Mouse (Mus musculus) megakaryocyte, embryonic 14.5 days (primary cell): ENCODE measurements around the gene Repin1. TPM values are rescaled to one million over a fixed set of nuclear protein-coding genes. Genes with fewer than 3 reads are reported as not detected.

ENCODE experiments used
- H3K27me3 ChIP-seq: replicated peaks from 2 replicates; pipeline ENCODE3; 2012; ENCODE audit warnings: inconsistent platforms
- H3K36me3 ChIP-seq: replicated peaks from 2 replicates; pipeline ENCODE3; 2012; ENCODE audit warnings: low read length, inconsistent platforms, mixed read lengths
- H3K4me1 ChIP-seq: 2 replicates; pipeline ENCODE4 v1.6.1; 2012; ENCODE audit warnings: inconsistent platforms
- H3K4me3 ChIP-seq: replicated peaks from 2 replicates; pipeline ENCODE3; 2012; ENCODE audit warnings: moderate library complexity, mild to moderate bottlenecking, inconsistent platforms
- H3K9me3 ChIP-seq: 2 replicates; pipeline ENCODE4 v1.6.1; 2012; ENCODE audit warnings: inconsistent platforms
- FLI1 ChIP-seq: IDR thresholded peaks from 2 replicates; pipeline ENCODE4 v1.6.1; 2012; ENCODE audit warnings: low read length, inconsistent platforms, mixed read lengths
- GATA1 ChIP-seq: IDR thresholded peaks from 3 replicates; pipeline ENCODE4 v1.6.1; 2012; ENCODE audit warnings: mixed read lengths, low read length, inconsistent platforms, borderline replicate concordance
- polyA plus RNA-seq: library from polyadenylated mRNA; stranded (reverse); fragments of >175 nt; gene quantifications from 2 replicates; pipeline ENCODE4 v1.2.3, GENCODE M21; 2012; ENCODE audit warnings: low replicate concordance; ENCODE audit not compliant: insufficient read depth

Gene Repin1
- polyA plus RNA-seq, 1 experiment, result 72.0 TPM

DNA sequence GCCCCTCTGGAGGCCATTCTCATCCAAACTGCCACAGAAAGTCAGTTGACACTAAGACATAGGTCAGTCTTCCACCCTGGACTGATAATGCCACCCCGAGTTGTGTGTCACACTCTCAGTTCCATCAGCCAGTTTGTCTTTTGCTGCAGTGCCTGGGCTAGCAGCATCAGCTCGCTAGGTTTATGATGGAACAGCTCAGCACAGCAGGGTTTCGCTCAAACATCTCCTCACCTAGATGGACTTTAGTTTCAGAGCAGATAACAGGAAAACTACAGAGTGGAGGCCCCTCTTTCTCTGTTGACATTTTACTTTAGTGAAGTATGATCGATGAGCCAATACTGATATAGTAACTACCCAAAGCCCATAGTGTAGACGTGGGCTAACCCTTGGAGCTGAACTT, 21.1 kb downstream of the Repin1 start:
- Histone ChIP-seq H3K27me3 (no peaks in the 10 kb centered on the region), H3K36me3 (peaks cover 92% of the 10 kb centered on the region), H3K9me3 (peaks cover 5% of the 10 kb centered on the region), H3K4me1 (peaks cover 16% of the 10 kb centered on the region), H3K4me3 (no peak overlapping the region)
- no peak for TF ChIP-seq GATA1
- no peak for TF ChIP-seq FLI1

GRCm38 (mm10) chr6:48620031-48620430, 26.3 kb downstream of the Repin1 start:
- H3K36me3 ChIP-seq, result peaks cover 78% of the 10 kb centered on the region
- H3K4me3 ChIP-seq, result no peak overlapping the region
- peaks cover 26% of the 10 kb centered on the region; the same call in 1 of the 2 replicates for H3K4me1 ChIP-seq
- peaks cover 11% of the 10 kb centered on the region for H3K9me3 ChIP-seq
- TF ChIP-seq FLI1 (no peak), GATA1 (no peak)
- H3K27me3 ChIP-seq, result no peaks in the 10 kb centered on the region

- H3K27me3 ChIP-seq, result peaks cover 17% of the 10 kb centered on the region
- peaks cover 11% of the 10 kb centered on the region for H3K9me3 ChIP-seq
- peaks cover 37% of the 10 kb centered on the region for H3K4me1 ChIP-seq
- H3K36me3 ChIP-seq, result peaks cover 59% of the 10 kb centered on the region
- peak overlapping the region; percentile 85 for H3K4me3 ChIP-seq
Measured at GRCm38 (mm10) chr6:48622186-48622843, 28.6 kb downstream of the Repin1 start.

DNA sequence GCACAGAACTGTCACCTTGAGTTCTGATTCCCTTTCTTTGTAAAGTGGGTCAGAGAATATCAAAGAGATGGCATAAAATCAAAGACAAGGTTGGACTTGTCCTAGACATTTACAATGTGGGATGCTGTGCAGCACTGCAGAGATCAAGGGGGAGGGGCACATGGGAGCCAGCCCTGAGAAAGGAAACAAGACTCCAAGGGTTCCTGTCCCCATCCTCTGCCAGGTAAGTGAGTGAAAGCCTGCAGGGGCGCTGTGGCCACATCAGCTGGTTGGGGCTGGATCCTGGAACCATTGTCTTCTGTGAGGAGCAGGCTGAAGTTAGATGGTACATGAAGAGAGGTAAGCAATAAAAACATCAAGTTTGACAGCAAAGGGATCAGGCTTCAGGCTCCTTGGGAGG, 29.8 kb downstream of the Repin1 start:
- Histone ChIP-seq H3K9me3 (peaks cover 11% of the 10 kb centered on the region), H3K4me1 (peaks cover 45% of the 10 kb centered on the region), H3K36me3 (peaks cover 48% of the 10 kb centered on the region), H3K4me3 (no peak overlapping the region), H3K27me3 (peaks cover 23% of the 10 kb centered on the region)
- TF ChIP-seq FLI1 (no peak), GATA1 (no peak)

DNA sequence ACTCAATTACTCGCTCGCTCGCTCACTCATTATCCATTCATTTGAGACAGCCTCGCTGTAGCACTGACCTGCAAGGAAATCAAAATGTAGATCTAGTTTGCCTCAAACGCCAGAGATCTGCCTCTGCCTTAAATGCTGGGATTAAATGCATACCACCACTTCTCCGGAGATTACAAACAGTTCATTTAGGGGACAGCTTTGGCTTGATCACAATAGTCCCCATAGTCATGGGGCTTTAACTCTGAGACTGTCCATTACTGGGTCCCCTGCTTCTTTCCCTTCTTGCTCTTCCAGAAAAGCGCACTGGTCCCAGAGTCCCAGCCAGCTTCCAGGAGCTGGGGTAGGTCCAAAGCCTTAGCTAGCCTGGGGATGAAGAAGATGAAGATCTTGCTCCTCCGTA, 32.8 kb downstream of the Repin1 start, which contains the start of gene AI854703:
Gene AI854703, plus strand, starts transcription at position 301 of the 400 bp plus-strand sequence.
- TF ChIP-seq FLI1 (no peak), GATA1 (no peak)
- H3K27me3 ChIP-seq, result peaks cover 32% of the 10 kb centered on the region
- peak within 1 kb of the TSS; percentile 92 for H3K4me3 ChIP-seq

GRCm38 (mm10) chr6:48626984-48627383, 33.3 kb downstream of the Repin1 start:
- H3K36me3 ChIP-seq, result peaks cover 42% of the 10 kb centered on the region
- peak overlapping the region; percentile 92 for H3K4me3 ChIP-seq
- peaks cover 32% of the 10 kb centered on the region for H3K27me3 ChIP-seq
- TF ChIP-seq GATA1 (no peak), FLI1 (no peak)
- peaks cover 12% of the 10 kb centered on the region for H3K9me3 ChIP-seq
- peaks cover 48% of the 10 kb centered on the region for H3K4me1 ChIP-seq

More for the DNA sequence above, 32.8 kb downstream of the Repin1 start, which contains the start of gene AI854703:
- Histone ChIP-seq H3K9me3 (peaks cover 12% of the 10 kb centered on the region), H3K4me1 (peaks cover 51% of the 10 kb centered on the region), H3K36me3 (peaks cover 42% of the 10 kb centered on the region)

DNA sequence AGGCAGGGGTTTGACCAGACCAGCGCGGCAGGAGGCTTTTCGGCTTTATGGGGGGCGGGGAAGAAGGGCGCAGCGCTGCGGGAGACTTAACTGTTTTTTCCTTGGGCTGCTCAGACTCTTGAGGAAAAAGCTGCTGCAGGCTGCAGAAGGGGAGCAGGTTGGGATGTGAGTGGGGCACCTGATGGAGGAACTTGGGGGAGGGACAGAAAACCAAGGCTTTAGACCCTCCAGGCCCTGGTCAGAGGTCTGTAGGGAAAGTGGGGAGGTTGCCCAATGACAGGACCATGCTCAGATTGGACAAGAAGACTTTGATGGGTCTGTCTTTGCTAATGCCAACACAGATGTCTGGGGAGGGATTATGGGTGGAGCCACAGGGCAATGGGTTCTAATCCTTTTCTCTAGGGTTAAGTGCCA, 33.8 kb downstream of the Repin1 start:
- H3K27me3 ChIP-seq, result peaks cover 32% of the 10 kb centered on the region
- peaks cover 44% of the 10 kb centered on the region for H3K36me3 ChIP-seq
- H3K4me3 ChIP-seq, result peak overlapping the region; percentile 92
- TF ChIP-seq FLI1 (no peak), GATA1 (no peak)
- peaks cover 43% of the 10 kb centered on the region for H3K4me1 ChIP-seq
- H3K9me3 ChIP-seq, result peaks cover 12% of the 10 kb centered on the region

DNA sequence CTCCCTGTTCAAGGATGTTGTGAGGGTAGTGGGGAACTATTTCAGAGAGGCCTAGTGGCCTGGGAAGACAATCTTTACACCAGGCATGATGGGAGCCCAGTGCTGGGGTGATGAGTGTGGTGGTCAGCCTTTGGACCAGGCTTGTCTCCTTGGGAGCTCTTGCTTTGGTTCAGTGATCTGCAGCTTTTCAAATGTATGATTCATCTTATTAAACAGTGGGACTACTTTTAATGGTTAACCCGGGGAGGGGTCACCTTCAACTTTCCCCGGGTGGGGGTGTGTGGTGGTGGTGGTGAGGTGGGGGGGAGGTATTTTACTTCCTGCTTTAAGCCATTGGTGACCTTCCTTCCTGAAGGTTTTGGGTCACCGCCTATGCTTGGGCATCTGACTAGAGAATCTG, 34.7 kb downstream of the Repin1 start:
- Histone ChIP-seq H3K36me3 (peaks cover 38% of the 10 kb centered on the region), H3K9me3 (peaks cover 12% of the 10 kb centered on the region), H3K4me3 (no peak overlapping the region), H3K4me1 (peaks cover 43% of the 10 kb centered on the region), H3K27me3 (peaks cover 32% of the 10 kb centered on the region)
- TF ChIP-seq FLI1, result no peak
- no peak for TF ChIP-seq GATA1

- Histone ChIP-seq H3K4me1 (peaks cover 46% of the 10 kb centered on the region), H3K4me3 (peak overlapping the region; percentile 77), H3K27me3 (peaks cover 32% of the 10 kb centered on the region), H3K36me3 (peaks cover 35% of the 10 kb centered on the region), H3K9me3 (peaks cover 12% of the 10 kb centered on the region)
- TF ChIP-seq GATA1 (no peak), FLI1 (no peak)
Measured at GRCm38 (mm10) chr6:48628808-48629660, 35.4 kb downstream of the Repin1 start.

DNA sequence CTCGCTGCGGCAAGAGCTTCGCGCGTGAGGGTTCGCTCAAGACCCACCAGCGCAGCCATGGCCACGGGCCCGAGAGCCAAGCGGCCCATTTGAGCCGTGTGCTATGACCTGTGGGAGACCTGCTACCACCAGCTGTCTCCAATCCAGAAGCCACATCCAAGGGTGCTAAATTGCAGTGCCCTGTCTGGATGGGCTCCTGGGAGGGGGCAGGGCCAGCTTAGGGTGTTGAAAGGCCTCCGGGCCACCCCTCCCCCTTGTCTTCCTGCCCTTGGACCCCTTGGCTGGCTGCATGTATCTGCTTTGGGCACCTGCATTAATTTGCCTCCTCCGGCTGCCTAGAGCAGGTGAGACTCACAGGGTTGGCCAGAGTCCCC, 36.0 kb downstream of the Repin1 start:
- Histone ChIP-seq H3K36me3 (peaks cover 35% of the 10 kb centered on the region), H3K27me3 (peaks cover 32% of the 10 kb centered on the region), H3K9me3 (peaks cover 12% of the 10 kb centered on the region), H3K4me1 (peaks cover 52% of the 10 kb centered on the region), H3K4me3 (peak overlapping the region; percentile 77)
- TF ChIP-seq GATA1 (no peak), FLI1 (no peak)
